30 mouse cellular contexts compared by ENCODE assay signal in the genomic region with DNA sequence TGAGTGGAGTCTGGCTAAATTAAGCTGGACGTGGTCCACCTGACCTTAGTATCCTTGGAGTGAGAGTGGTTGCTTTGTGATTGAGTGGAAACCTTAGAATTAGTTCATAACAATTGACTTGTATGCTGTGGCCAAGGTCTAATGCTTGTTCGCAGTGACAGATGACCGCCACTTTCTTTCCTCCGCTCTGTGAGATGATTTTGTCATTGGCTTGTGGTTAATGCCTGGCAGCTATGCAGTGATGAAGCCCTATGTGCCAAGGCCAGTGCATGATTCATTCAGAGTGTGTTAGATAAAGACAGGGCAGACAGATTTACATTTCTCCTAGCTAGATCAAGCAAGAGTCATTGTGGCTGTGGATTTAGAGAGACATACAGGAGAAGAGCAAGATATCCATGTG.
DNase-seq lines count a peak whose midpoint lies in the region; ATAC-seq and TF ChIP-seq lines count a peak whose summit lies in the region.
"Had no signal": no experiment of that assay in that cellular context is flagged by ENCODE, and none has a peak within 500 bp of the region (broad histone marks: within the 10 kb centered on the region; RNA-seq: fewer than 3 reads in every experiment).

No protein-coding gene starts in this region.

- no peak overlapping the region for H3K4me2 ChIP-seq in midbrain, embryonic 11.5 days
- H3K4me2 ChIP-seq in midbrain, postnatal 0 days (ENCODE audit: low read depth, low read length, poor library complexity, severe bottlenecking): no peak overlapping the region
- H3K4me2 ChIP-seq: embryonic facial prominence, embryonic 12.5 days; forebrain, embryonic 13.5 days; hindbrain, embryonic 15.5 days; neural tube, embryonic 13.5 days had no signal

- no peak overlapping the region for H3K9ac ChIP-seq in midbrain, embryonic 11.5 days (ENCODE audit: low read length)
- no peak overlapping the region for H3K9ac ChIP-seq in midbrain, postnatal 0 days (replicated peaks; ENCODE audit: low read length, poor library complexity, severe bottlenecking)
- H3K9ac ChIP-seq: embryonic facial prominence, embryonic 12.5 days; forebrain, embryonic 13.5 days; hindbrain, embryonic 15.5 days; liver, embryonic 14.5 days; neural tube, embryonic 13.5 days had no signal

- 89% methylated on average over 4 of the region's 4 CpGs for WGBS in midbrain, embryonic 11.5 days
- WGBS in midbrain, postnatal 0 days: 89% methylated on average over 4 of the region's 4 CpGs

- no peak for TF ChIP-seq CTCF in midbrain, postnatal 0 days (IDR thresholded peaks at IDR 0.05)

- no peak overlapping the region for H3K4me3 ChIP-seq in midbrain, embryonic 11.5 days (ENCODE audit: low read depth, low read length)
- H3K4me3 ChIP-seq in midbrain, postnatal 0 days (ENCODE audit: low read depth, low read length): no peak overlapping the region
- H3K4me3 ChIP-seq: embryonic facial prominence, embryonic 12.5 days; erythroblast, embryonic 14.5 days; forebrain, embryonic 13.5 days; hindbrain, embryonic 10.5 days; hindbrain, embryonic 15.5 days; midbrain, embryonic 10.5 days; neural tube, embryonic 13.5 days had no signal

- 0 out of 2 replicates have a peak, but pooled peaks cover 2% of the 10 kb centered on the region for H3K4me1 ChIP-seq in midbrain, embryonic 11.5 days (ENCODE audit: control insufficient read depth, insufficient read depth, low read length)
- H3K4me1 ChIP-seq in midbrain, postnatal 0 days (ENCODE audit: insufficient read depth, low read length): no peaks in the 10 kb centered on the region
- H3K4me1 ChIP-seq: forebrain, embryonic 13.5 days; hindbrain, embryonic 15.5 days; neural tube, embryonic 13.5 days had no signal

- no peaks in the 10 kb centered on the region for H3K9me3 ChIP-seq in midbrain, embryonic 11.5 days (ENCODE audit: control insufficient read depth, low read length)
- no peaks in the 10 kb centered on the region for H3K9me3 ChIP-seq in midbrain, postnatal 0 days (ENCODE audit: low read length)
- H3K9me3 ChIP-seq: embryonic facial prominence, embryonic 12.5 days; forebrain, embryonic 13.5 days; hindbrain, embryonic 10.5 days; hindbrain, embryonic 15.5 days; midbrain, embryonic 10.5 days; neural tube, embryonic 13.5 days had no signal

- no peaks in the 10 kb centered on the region for H3K36me3 ChIP-seq in midbrain, embryonic 11.5 days (ENCODE audit: control insufficient read depth, insufficient read depth, low read length)
- no peaks in the 10 kb centered on the region for H3K36me3 ChIP-seq in midbrain, postnatal 0 days (ENCODE audit: insufficient read depth, low read length)
- H3K36me3 ChIP-seq: embryonic facial prominence, embryonic 12.5 days; hindbrain, embryonic 10.5 days; hindbrain, embryonic 15.5 days; midbrain, embryonic 10.5 days; neural tube, embryonic 13.5 days had no signal

- no peak overlapping the region for H3K27ac ChIP-seq in midbrain, embryonic 11.5 days (ENCODE audit: low read depth, low read length)
- H3K27ac ChIP-seq in midbrain, postnatal 0 days (ENCODE audit: low read depth, low read length): no peak overlapping the region
- H3K27ac ChIP-seq: embryonic facial prominence, embryonic 12.5 days; forebrain, embryonic 13.5 days; hindbrain, embryonic 10.5 days; hindbrain, embryonic 15.5 days; liver, embryonic 14.5 days; midbrain, embryonic 10.5 days; neural tube, embryonic 13.5 days had no signal

- H3K27me3 ChIP-seq in midbrain, embryonic 11.5 days (ENCODE audit: control insufficient read depth, insufficient read depth, low read length): no peaks in the 10 kb centered on the region
- no peaks in the 10 kb centered on the region for H3K27me3 ChIP-seq in midbrain, postnatal 0 days (ENCODE audit: insufficient read depth, low read length)
- H3K27me3 ChIP-seq: embryonic facial prominence, embryonic 12.5 days; forebrain, embryonic 13.5 days; hindbrain, embryonic 15.5 days; neural tube, embryonic 13.5 days had no signal

- peak; percentile 41 to 74 for DNase-seq in adrenal gland, adult (ENCODE audit: inconsistent age in 2 of 2, low spot score in 1 of 2)
- no peak for DNase-seq in adrenal gland, adult 18-20 months (ENCODE audit: low spot score in 2 of 2)
- DNase-seq in kidney, adult 18-20 months: peak; percentile 3
- DNase-seq in kidney, adult 11 months: no peak
- peak; percentile 81 for DNase-seq in midbrain, embryonic 11.5 days (ENCODE audit: low spot score, missing footprints)
- no peak for DNase-seq in midbrain, postnatal 0 days (ENCODE audit: low spot score)
- DNase-seq in right cerebral cortex, postnatal 25 days: no peak
- DNase-seq in lung, postnatal 25 days (ENCODE audit: low spot score): no peak
- DNase-seq: cerebellum, adult 11 months; cerebellum, adult 9-10 months; cerebellum, postnatal 36 days; gastrocnemius, postnatal 14 days; heart, postnatal 14 days; kidney, postnatal 4 days; layer of hippocampus, postnatal 36 days; left cerebral cortex, postnatal 4 days; lung, adult 2 months; lung, postnatal 14 days; thymus, adult 2 months; thymus, postnatal 36 days had no signal

- no peak for ATAC-seq in midbrain, embryonic 11.5 days (ENCODE audit: low FRiP score)
- ATAC-seq in midbrain, postnatal 0 days (ENCODE audit: low FRiP score): no peak
- ATAC-seq: forebrain, embryonic 13.5 days; inflammation-experienced regulatory T-cells, adult 6 months; midbrain, embryonic 16.5 days had no signal

Comparison
In these comparisons a context has a peak if more than half of its experiments do, and no peak if none do; other contexts are left out.
1. DNase-seq: peak in adrenal gland, adult (2 of 2), kidney, adult 18-20 months (single experiment) and midbrain, embryonic 11.5 days (single experiment); none in adrenal gland, adult 18-20 months (0 of 2), kidney, adult 11 months (single experiment), midbrain, postnatal 0 days (single experiment), right cerebral cortex, postnatal 25 days (single experiment) and lung, postnatal 25 days (single experiment).